Mouse (Mus musculus) heart, adult 2 months (tissue): ENCODE data around the gene Gmppb. TPM values are rescaled to one million over a fixed set of nuclear protein-coding genes. Genes with fewer than 3 reads are reported as not detected.

Experiments used
- DNase-seq, 2 experiments: peaks; one replicate each; pipeline ENCODE4 v3.0.0; 2021
- H3K27ac ChIP-seq: fragments of 200-600 bp; 2 replicates; pipeline ENCODE4 v1.8.1; 2022
- H3K27me3 ChIP-seq: fragments of 200-500 bp; 2 replicates; pipeline ENCODE4 v1.6.1; 2012; ENCODE audit warnings: mild to moderate bottlenecking, low read length, inconsistent platforms, mixed read lengths; ENCODE audit not compliant: control insufficient read depth, insufficient read depth
- H3K36me3 ChIP-seq: fragments of 200-500 bp; 2 replicates; pipeline ENCODE4 v1.6.1; 2012; ENCODE audit warnings: low read length, inconsistent platforms; ENCODE audit not compliant: control insufficient read depth, insufficient read depth
- H3K4me1 ChIP-seq: fragments of 200-500 bp; 2 replicates; pipeline ENCODE4 v1.6.1; 2011; ENCODE audit warnings: low read length; ENCODE audit not compliant: control insufficient read depth, insufficient read depth
- H3K4me3 ChIP-seq: fragments of 200-600 bp; 2 replicates; pipeline ENCODE4 v1.8.1; 2022
- H3K79me2 ChIP-seq: fragments of 200-500 bp; replicated peaks from 2 replicates; pipeline ENCODE4 v1.6.1; 2012; ENCODE audit warnings: mild to moderate bottlenecking, inconsistent platforms, low read length, moderate library complexity, mixed read lengths; ENCODE audit not compliant: control insufficient read depth, insufficient read depth
- H3K9ac ChIP-seq: fragments of 200-500 bp; 2 replicates; pipeline ENCODE4 v1.6.1; 2012; ENCODE audit warnings: low read depth, mild to moderate bottlenecking, control low read depth, inconsistent platforms, low read length, mixed read lengths
- CTCF ChIP-seq: fragments of 200-600 bp; IDR thresholded peaks from 2 replicates; pipeline ENCODE4 v1.8.1; 2022; ENCODE audit warnings: antibody characterized with exemption, mild to moderate bottlenecking, moderate library complexity
- EP300 ChIP-seq: fragments of 200-500 bp; IDR thresholded peaks from 2 replicates; pipeline ENCODE4 v1.6.1; 2011; ENCODE audit warnings: low read depth, low read length, control low read depth; ENCODE audit not compliant: insufficient read depth
- POLR2A ChIP-seq: fragments of 200-500 bp; IDR thresholded peaks from 2 replicates; pipeline ENCODE4 v1.6.1; 2011; ENCODE audit warnings: mild to moderate bottlenecking, low read depth, low read length, control low read depth; ENCODE audit not compliant: insufficient read depth
- WGBS: fragments of 180-500 bp; shearing (Covaris S2); methylation state at CpG from one replicate; pipeline ENCODE4 v1.1.7; 2018; 5-methylcytosine and 5-hydroxymethylcytosine counted together
- intact Hi-C: fragments of 180-260 bp; cut with DNase I; formaldehyde crosslinking; loops from one replicate; pipeline ENCODE4 v1.15.1; 2025
- microRNA-seq, 2 experiments: library from miRNA; unstranded; fragments of <30 nt; microRNA quantifications; one replicate each; pipeline ENCODE4 v1.2.0; 2021
- polyA plus RNA-seq: library from polyadenylated mRNA; depleted of rRNA; stranded (reverse); fragments of >200 nt; gene quantifications from 2 replicates; pipeline ENCODE4 v1.2.3, GENCODE M21; 2012; rRNA removed
- total RNA-seq, 2 experiments: library from RNA; stranded (reverse); gene quantifications; 2 replicates each; pipeline ENCODE4 v1.2.3; 2021

The Gmppb gene
- total and polyA plus RNA-seq, 3 experiments = 9.6 to 10.2 (median 10.1) TPM

- Histone ChIP-seq H3K4me3 (no peak overlapping the region), H3K36me3 (no peaks in the 10 kb centered on the region), H3K79me2 (no peaks in the 10 kb centered on the region), H3K9ac (no peak overlapping the region), H3K4me1 (peaks cover 3% of the 10 kb centered on the region), H3K27ac (no peak overlapping the region), H3K27me3 (no peaks in the 10 kb centered on the region)
- intact Hi-C loops = loop anchor here (1.0 kb wide), 4 partner anchors 40 to 188 kb away; no protein-coding TSS in a partner anchor
- DNase-seq = no peak
- 66% methylated on average over 10 of the region's 10 CpGs for WGBS
- TF ChIP-seq POLR2A (no peak), CTCF (no peak), EP300 (no peak)
Measured at GRCm38 (mm10) chr9:108095949-108096712, 47.1 kb downstream of the Gmppb start.

- H3K9ac ChIP-seq = no peak overlapping the region
- DNase-seq = no peak
- H3K27ac ChIP-seq = no peak overlapping the region
- no peaks in the 10 kb centered on the region for H3K79me2 ChIP-seq
- WGBS = 88% methylated on average over 8 of the region's 8 CpGs
- H3K27me3 ChIP-seq = no peaks in the 10 kb centered on the region
- no peaks in the 10 kb centered on the region for H3K36me3 ChIP-seq
- peaks cover 1% of the 10 kb centered on the region for H3K4me1 ChIP-seq
- intact Hi-C loops = no loop called here
- H3K4me3 ChIP-seq = no peak overlapping the region
- no peak for TF ChIP-seq EP300
- no peak for TF ChIP-seq POLR2A
- TF ChIP-seq CTCF = no peak
Measured at GRCm38 (mm10) chr9:108099619-108100018, 50.6 kb downstream of the Gmppb start.

Small RNA genes lying within 50 kb of the gene (microRNA-seq; reads per million reads assigned to microRNA genes)
- gene Mir7088 = 0 to 0.39 reads per million in 2 experiments

Other genes starting within 250 kb of the Gmppb start
- gene Rbm6, start 176.0 kb upstream of the Gmppb start, total RNA-seq = 10 to 100 TPM; 29.8 to 31.2 TPM
- 8.3 and 18.1 TPM in 2 replicates for gene Rbm6, start 176.0 kb upstream of the Gmppb start, polyA plus RNA-seq
- 10 to 100 TPM; 11.0 to 11.2 TPM for gene Mon1a, start 161.1 kb upstream of the Gmppb start, total RNA-seq
- 15.1 and 16.0 TPM in 2 replicates for gene Mon1a, start 161.1 kb upstream of the Gmppb start, polyA plus RNA-seq
- gene Mst1r, start 142.4 kb upstream of the Gmppb start, total RNA-seq = 1 to 10 TPM; 3.1 to 3.3 TPM
- gene Mst1r, start 142.4 kb upstream of the Gmppb start, polyA plus RNA-seq = 11.3 and 12.5 TPM in 2 replicates
- not detected for gene Actl11, start 120.8 kb upstream of the Gmppb start, total RNA-seq
- gene Actl11, start 120.8 kb upstream of the Gmppb start, polyA plus RNA-seq = 0.09 and 0.14 TPM in 2 replicates
- gene Camkv, start 113.6 kb upstream of the Gmppb start, total RNA-seq = not detected
- gene Camkv, start 113.6 kb upstream of the Gmppb start, polyA plus RNA-seq = 0.02 and 0.06 TPM in 2 replicates
- gene Traip, start 99.1 kb upstream of the Gmppb start, total RNA-seq = 1 to 10 TPM in 1 of 2 experiments, under 1 TPM in 1; 0.70 to 1.2 TPM
- 0.20 and 0.37 TPM in 2 replicates for gene Traip, start 99.1 kb upstream of the Gmppb start, polyA plus RNA-seq
- 10 to 100 TPM; 13.4 to 15.7 TPM for gene Uba7, start 73.7 kb upstream of the Gmppb start, total RNA-seq
- gene Uba7, start 73.7 kb upstream of the Gmppb start, polyA plus RNA-seq = 53.2 and 59.0 TPM in 2 replicates
- not detected for gene Gm20661, start 66.2 kb upstream of the Gmppb start, total RNA-seq
- 0.32 and 1.2 TPM in 2 replicates for gene Gm20661, start 66.2 kb upstream of the Gmppb start, polyA plus RNA-seq
- 1 to 10 TPM; 4.8 to 8.3 TPM for gene Inka1, start 63.4 kb upstream of the Gmppb start, total RNA-seq
- 12.6 and 15.7 TPM in 2 replicates for gene Inka1, start 63.4 kb upstream of the Gmppb start, polyA plus RNA-seq
- 1 to 10 TPM in 1 of 2 experiments, under 1 TPM in 1; 0.20 to 1.1 TPM for gene Cdhr4, start 56.7 kb upstream of the Gmppb start, total RNA-seq
- 2.0 and 8.8 TPM in 2 replicates for gene Cdhr4, start 56.7 kb upstream of the Gmppb start, polyA plus RNA-seq
- 1 to 10 TPM; 1.4 to 1.8 TPM for gene Gm20662, start 52.9 kb upstream of the Gmppb start, total RNA-seq
- gene Gm20662, start 52.9 kb upstream of the Gmppb start, polyA plus RNA-seq = 2.3 and 3.0 TPM in 2 replicates
- gene Ip6k1, start 46.7 kb upstream of the Gmppb start, total RNA-seq = 10 to 100 TPM; 30.9 to 39.8 TPM
- 46.0 and 62.1 TPM in 2 replicates for gene Ip6k1, start 46.7 kb upstream of the Gmppb start, polyA plus RNA-seq
- 1 to 10 TPM; 1.5 to 2.0 TPM for gene Amigo3, start 3.9 kb downstream of the Gmppb start, total RNA-seq
- 3.1 and 5.1 TPM in 2 replicates for gene Amigo3, start 3.9 kb downstream of the Gmppb start, polyA plus RNA-seq
- gene Mst1, start 31.2 kb downstream of the Gmppb start, total RNA-seq = not detected
- 0.59 TPM in 1 of 2 replicates, not detected in the other for gene Mst1, start 31.2 kb downstream of the Gmppb start, polyA plus RNA-seq
- 10 to 100 TPM; 79.3 to 86.7 TPM for gene Rnf123, start 34.1 kb downstream of the Gmppb start, total RNA-seq
- gene Rnf123, start 34.1 kb downstream of the Gmppb start, polyA plus RNA-seq = 114 and 126 TPM in 2 replicates
- gene Apeh, start 45.4 kb downstream of the Gmppb start, total RNA-seq = 10 to 100 TPM; 37.6 to 39.3 TPM
- 58.0 and 92.7 TPM in 2 replicates for gene Apeh, start 45.4 kb downstream of the Gmppb start, polyA plus RNA-seq
- gene Bsn, start 141.1 kb downstream of the Gmppb start, total RNA-seq = under 1 TPM; 0.03 to 0.05 TPM
- gene Bsn, start 141.1 kb downstream of the Gmppb start, polyA plus RNA-seq = 0.06 and 0.10 TPM in 2 replicates
- 100 to 1,000 TPM; 305 to 347 TPM for gene Dag1, start 214.7 kb downstream of the Gmppb start, total RNA-seq
- gene Dag1, start 214.7 kb downstream of the Gmppb start, polyA plus RNA-seq = 124 and 157 TPM in 2 replicates
- gene Nicn1, start 241.2 kb downstream of the Gmppb start, total RNA-seq = 10 to 100 TPM; 21.0 to 21.5 TPM
- gene Nicn1, start 241.2 kb downstream of the Gmppb start, polyA plus RNA-seq = 24.1 and 37.1 TPM in 2 replicates
- gene Amt, start 247.6 kb downstream of the Gmppb start, total RNA-seq = 1 to 10 TPM; 4.0 to 4.6 TPM
- 4.8 and 9.2 TPM in 2 replicates for gene Amt, start 247.6 kb downstream of the Gmppb start, polyA plus RNA-seq